Mouse (Mus musculus): ENCODE data around the gene Fndc9. TPM values are rescaled to one million over a fixed set of nuclear protein-coding genes. Genes with fewer than 3 reads are reported as not detected.

The Fndc9 gene
- polyA plus RNA-seq, 1 experiment, result 0.05 TPM

DNA sequence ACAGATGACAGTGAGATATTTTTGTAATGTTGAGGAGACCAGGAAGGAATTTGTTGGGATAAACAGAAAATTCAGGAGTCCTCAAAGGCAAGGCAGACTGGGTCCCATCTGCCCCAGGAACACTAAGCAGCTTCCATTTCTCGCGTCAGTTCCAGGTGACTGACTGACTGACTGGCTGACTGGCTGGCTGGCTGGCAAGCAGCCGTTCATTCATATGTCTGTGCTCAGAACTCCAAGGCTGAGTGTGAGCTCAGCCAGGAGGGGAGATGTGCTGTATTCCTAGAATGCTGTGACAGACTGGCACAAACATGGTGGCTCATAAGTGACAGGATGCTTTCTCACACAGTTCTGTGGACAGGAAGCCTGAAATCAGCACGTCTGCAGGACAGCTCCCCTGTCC lies 1.4 kb upstream of the Fndc9 start:
- DNase-seq (ENCODE audit: low read depth), result no peak

DNA sequence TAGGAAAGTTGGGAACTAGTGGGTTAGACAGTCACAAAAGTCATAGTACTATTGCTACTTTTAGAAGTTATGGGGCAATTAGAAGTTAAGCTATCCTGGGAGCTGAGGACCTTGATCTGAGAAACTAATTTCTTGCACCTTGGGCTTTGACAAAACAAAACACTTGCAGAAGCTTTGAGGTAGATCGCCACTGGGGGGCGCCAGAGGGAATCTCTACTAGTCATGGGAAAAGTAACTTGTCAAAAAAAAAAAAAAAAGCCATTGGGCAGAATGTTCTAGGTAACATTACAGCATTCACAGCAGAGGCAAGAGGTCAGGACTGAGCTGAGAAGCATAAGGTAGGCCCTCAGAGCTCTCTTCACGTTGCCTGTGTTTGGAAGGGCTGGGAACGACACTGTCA lies 1.6 kb downstream of the Fndc9 start:
- no peak for DNase-seq (ENCODE audit: low read depth)

- no peak for DNase-seq (ENCODE audit: low read depth)
These were observed 5.9 kb downstream of the Fndc9 start for GRCm38 (mm10) chr11:46241150-46241673.

GRCm38 (mm10) chr11:46241985-46242384 lies 6.7 kb downstream of the Fndc9 start:
- DNase-seq (ENCODE audit: low read depth), result no peak

DNA sequence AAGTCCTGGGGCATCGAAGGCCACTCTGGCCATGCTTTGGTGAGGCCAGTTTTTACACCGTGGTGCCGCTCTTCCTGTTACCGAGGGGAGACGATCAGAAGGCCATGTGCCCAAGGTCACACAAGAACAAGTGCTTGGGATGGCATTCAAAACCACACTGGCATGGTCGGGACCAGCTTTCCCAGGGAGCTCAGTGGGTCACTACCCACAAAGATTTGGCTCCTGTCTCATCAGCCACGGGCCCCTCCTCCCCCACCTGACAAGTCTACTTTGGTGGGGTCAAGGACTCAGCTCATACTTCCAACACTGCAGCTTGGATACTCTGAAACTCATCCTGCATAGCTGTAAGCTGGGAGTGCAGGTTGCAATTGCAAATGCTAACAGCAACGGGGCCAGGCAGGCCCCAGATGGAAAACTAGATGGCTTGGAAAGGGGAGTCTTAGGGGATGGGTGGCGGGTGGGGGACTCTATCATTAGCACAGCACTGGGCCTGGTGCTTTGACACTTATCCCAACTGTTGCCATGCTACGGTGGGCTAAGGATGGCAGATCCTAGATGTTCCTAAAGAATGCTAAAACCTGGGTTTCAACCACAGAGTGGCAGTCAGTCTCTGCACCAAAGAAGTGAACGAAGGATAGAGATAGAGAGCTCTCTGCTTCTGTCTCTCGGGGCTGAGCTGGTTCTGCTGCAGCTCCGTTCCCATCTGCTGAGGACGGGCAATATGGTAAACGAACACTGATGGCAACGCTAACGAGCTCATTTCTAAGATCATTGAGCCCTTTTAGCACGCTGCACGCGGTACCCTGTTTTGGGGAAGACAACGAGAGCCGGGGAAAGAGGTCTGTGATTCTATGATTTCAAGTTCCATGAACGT lies 9.6 kb downstream of the Fndc9 start:
- DNase-seq (ENCODE audit: low read depth), result no peak

- no peak for DNase-seq (ENCODE audit: low read depth)
These were observed 10.6 kb downstream of the Fndc9 start for GRCm38 (mm10) chr11:46245926-46246325.

DNA sequence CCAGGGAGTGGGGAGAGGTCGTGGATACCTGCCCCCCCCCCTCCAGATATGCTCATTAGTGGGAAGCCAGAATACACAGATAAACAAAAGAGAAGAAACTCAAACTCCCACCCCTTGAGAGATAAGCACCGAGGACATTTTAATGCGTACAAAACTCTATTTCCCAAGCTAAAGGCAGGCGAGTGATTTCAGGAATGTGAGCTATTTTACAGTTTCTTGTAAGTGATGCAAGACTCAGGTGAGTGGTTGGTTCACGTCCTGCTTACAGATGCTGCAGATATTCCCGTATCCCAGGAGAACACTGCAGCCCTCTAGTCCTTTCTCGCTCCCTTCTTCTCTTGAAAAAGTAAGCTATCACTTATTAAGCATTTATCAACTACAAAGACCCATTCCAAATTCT lies 11.1 kb downstream of the Fndc9 start:
- no peak for DNase-seq (ENCODE audit: low read depth)

DNA sequence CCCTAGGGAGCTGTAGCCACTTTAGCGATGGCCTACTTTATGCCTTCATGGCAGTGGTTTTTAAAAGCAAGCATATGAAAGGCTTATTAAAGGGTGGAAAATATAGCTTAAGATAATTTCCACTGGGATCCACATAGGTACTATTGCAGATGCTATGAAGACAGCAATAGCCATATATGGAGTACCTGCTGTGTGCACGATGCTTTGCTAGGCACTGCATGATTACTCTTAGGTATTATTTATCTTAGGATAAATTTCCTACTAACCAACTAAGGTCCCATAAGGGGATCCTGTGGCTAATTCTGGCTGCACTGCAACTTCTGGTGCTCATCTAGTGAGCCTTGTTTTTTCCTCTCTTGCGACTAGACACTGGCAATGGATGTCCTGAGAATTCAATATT lies 13.0 kb downstream of the Fndc9 start:
- DNase-seq (ENCODE audit: low read depth), result no peak

GRCm38 (mm10) chr11:46251994-46252393 lies 16.7 kb downstream of the Fndc9 start:
- DNase-seq (ENCODE audit: low read depth), result peak; percentile 2

- DNase-seq (ENCODE audit: low read depth), result no peak
These were observed 20.0 kb downstream of the Fndc9 start for GRCm38 (mm10) chr11:46255291-46255690.

- DNase-seq (ENCODE audit: low read depth), result no peak
These were observed 22.9 kb downstream of the Fndc9 start for GRCm38 (mm10) chr11:46258207-46258606.

DNA sequence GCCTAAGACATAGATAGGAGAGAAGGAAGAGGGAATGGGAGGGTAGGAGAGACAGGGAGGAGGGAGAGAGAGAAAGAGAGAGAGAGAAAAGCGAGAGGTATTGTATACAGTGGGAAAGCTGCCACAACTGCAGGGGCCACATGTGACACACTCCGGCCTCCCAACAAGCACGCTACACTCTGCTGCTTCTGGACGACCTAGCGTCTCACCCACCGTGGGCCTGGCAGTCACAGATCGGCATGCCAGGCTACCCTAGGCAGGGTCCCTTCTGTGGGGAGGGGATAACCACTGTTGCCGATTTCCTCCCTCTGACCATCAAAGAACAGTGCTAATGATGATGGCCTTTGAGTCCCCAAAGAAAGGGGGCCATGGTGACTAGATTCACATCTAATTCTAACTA lies 23.4 kb downstream of the Fndc9 start:
- DNase-seq (ENCODE audit: low read depth), result no peak

DNA sequence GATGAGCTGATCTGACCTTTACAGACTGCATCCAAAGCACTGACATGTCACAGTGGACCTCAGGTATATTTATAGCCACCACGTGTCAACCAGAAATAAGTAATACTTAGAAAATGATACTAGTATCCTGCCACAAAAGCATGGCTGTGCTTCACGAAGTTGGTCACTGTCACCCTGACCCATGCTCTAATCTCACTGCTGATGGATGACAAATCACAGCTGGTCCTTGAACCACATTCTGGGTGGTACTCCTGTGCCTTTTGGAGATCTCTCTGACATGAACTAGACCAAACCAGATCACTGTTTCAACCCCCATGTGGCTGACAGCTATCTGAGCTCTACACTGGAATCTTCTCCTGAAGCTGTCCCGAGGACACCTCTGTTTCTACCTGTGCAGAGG lies 27.5 kb downstream of the Fndc9 start:
- no peak for DNase-seq (ENCODE audit: low read depth)

DNA sequence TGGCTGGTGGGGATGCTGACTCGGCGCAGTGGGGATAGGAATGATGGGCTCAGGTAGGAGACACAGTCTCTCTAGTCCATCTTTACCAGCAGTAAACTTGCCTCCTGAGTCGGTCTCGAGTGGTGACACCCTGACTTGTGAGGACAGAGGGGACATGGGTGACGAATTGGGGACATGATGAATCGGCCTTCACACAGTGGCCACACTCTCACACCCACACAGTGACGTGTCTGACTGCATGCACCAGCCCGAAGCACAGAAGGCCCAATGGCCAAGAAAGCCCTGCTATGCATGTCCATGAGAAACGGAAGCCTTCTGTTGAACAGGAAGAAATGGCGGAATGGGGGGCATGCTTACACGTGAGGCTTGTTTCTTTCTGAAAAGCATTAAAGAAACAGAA lies 28.0 kb downstream of the Fndc9 start:
- no peak for DNase-seq (ENCODE audit: low read depth)

DNA sequence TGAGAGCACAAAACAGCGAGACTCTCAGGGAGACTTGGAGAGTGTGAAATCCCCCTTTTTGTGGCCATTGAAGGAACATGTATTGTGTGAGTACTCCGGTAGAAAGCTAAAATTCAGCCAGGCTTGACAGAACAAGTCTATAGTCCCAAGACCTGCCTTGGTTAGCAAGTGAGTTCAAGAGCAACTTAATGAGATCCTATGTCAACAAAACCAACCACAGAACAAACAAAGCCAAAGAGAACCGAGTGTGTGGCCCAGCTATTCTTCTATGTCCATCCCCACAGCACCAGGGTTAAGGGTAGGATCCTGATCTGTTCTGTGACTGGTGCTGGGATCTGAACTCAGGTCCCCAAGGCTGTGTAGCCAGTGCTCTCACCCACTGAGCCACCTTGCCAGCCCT lies 29.3 kb downstream of the Fndc9 start:
- DNase-seq (ENCODE audit: low read depth), result no peak

- no peak for DNase-seq (ENCODE audit: low read depth)
These were observed 29.9 kb downstream of the Fndc9 start for GRCm38 (mm10) chr11:46265031-46265786.

DNA sequence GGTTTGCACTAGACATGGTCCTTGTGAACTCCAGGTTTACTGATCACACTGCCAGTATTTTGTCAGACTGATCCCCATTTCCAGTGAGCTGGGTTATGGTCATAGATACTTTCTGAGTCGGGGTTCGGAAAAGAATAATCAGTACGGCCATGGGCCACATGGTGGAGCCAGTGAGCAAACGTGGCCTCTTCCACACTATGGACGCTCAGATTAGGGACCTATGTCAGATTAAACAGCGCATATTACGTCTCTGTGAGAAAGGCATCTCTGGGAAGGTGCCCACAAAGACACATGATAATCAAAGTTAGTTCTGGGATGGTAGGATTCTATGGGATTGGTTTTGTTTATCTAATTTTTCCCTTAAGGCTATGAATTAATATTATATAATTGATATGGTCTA lies 33.7 kb downstream of the Fndc9 start:
- no peak for DNase-seq (ENCODE audit: low read depth)

GRCm38 (mm10) chr11:46269391-46269790 lies 34.1 kb downstream of the Fndc9 start:
- DNase-seq (ENCODE audit: low read depth), result no peak

DNA sequence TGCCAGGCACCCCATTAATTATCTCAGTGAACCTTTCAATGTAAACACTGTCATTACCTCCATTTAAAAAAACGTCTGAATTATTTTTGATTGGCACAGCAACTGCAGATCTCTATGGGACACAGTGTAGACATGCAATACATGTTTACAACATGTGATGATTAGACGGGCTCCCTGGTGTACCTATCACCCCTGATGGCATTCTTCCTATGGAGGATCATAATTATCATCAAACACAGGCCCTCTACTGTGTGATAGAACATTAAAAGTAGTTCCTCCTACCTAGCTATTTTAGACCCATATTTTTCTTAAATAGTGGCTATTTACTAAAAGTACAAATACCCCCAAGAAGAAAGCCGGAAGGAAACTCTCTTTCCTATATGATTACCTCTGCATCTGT lies 34.6 kb downstream of the Fndc9 start:
- no peak for DNase-seq (ENCODE audit: low read depth)

DNA sequence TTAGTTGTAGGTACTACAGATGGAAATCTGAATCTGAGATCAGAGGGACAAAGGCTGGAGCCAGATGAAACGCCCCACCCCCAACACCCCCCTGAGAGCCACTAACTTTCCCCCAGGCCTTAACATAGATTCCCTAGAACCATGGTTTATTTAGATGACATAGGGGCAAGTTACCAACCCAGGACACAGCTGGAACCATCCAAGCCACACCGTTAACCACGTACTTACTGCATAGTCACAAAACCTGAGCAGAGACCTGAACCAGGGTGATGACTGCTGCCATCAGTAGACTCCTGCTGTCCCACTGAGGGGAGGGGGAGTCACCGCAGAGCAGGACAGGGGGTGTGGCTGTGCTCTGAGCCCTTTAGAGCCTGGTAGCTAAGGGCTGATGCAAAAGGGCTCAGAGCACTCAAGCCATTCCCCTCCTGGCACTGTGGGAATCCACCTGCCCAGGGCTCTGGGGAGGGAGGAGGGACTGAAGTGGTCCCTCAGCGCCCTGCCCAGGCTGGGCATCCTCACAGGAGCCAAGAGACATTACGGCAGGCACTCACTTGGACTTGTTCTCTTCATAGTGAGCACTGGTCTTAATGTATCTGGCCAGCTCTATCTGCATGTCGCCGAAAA lies 36.8 kb downstream of the Fndc9 start:
- DNase-seq (ENCODE audit: low read depth), result no peak

GRCm38 (mm10) chr11:46273969-46274368 lies 38.6 kb downstream of the Fndc9 start:
- no peak for DNase-seq (ENCODE audit: low read depth)

GRCm38 (mm10) chr11:46275302-46275701 lies 40.0 kb downstream of the Fndc9 start:
- DNase-seq (ENCODE audit: low read depth), result no peak
